Mouse (Mus musculus) ES-E14 (cell line): ENCODE measurements around the gene Ppp2r3a.

Experiments used
- CHD2 ChIP-seq: IDR thresholded peaks from 2 replicates; pipeline ENCODE4 v1.6.1; 2014; ENCODE audit warnings: mild to moderate bottlenecking, low read depth, low read length, inconsistent platforms
- HCFC1 ChIP-seq: IDR thresholded peaks from 2 replicates; pipeline ENCODE4 v1.6.1; 2012; ENCODE audit warnings: low read length, inconsistent platforms, borderline replicate concordance; ENCODE audit not compliant: insufficient read depth
- MAFK ChIP-seq: IDR thresholded peaks from 2 replicates; pipeline ENCODE4 v1.6.1; 2014; ENCODE audit warnings: mild to moderate bottlenecking, low read depth, low read length, inconsistent platforms; ENCODE audit not compliant: insufficient read depth
- ZC3H11A ChIP-seq: IDR thresholded peaks from 2 replicates; pipeline ENCODE4 v1.6.1; 2012; ENCODE audit warnings: low read depth, mild to moderate bottlenecking, inconsistent platforms, low read length, borderline replicate concordance
- ZNF384 ChIP-seq: IDR thresholded peaks from 2 replicates; pipeline ENCODE4 v1.6.1; 2012; ENCODE audit warnings: low read depth, low read length, inconsistent platforms

DNA sequence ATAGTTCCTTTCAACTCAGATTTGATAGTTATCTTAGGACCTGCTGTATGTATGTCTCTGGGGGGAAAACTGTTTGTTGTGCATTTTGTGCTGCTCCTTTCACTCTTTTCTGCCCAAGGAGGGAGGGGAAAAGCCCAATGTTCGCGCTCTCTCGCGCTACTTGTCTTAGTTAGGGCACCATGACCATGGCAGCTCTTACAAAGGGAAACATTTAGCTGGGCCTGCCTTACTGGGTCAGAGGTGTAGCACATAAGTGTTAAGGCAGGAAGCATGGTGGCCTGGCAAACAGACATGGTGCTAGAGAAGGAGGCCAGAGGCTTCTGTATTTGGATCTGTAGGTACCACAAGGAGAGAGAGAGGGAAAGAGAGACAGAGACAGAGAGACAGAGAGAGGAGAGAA, 173.0 kb downstream of the Ppp2r3a start:
- no peak for TF ChIP-seq ZC3H11A
- no peak for TF ChIP-seq MAFK
- TF ChIP-seq HCFC1: no peak
- TF ChIP-seq ZNF384: no peak
- TF ChIP-seq CHD2: no peak
